Mouse (Mus musculus) G1E (cell line): ENCODE measurements around the gene Gm17268. TPM values are rescaled to one million over a fixed set of nuclear protein-coding genes. Genes with fewer than 3 reads are reported as not detected.

ENCODE experiments used
- ATAC-seq: 2 replicates; pipeline ENCODE4 v1.8.0; 2016; ENCODE audit warnings: mild to moderate bottlenecking; ENCODE audit not compliant: insufficient number of reproducible peaks, poor library complexity, low FRiP score, severe bottlenecking; ENCODE audit errors: extremely low read depth
- DNase-seq: peaks from one replicate; pipeline ENCODE4 v3.0.0; 2012; ENCODE audit warnings: low spot score
- H3K27me3 ChIP-seq: 2 replicates; pipeline ENCODE4 v1.6.1; 2012; ENCODE audit warnings: mild to moderate bottlenecking, low read length, inconsistent platforms; ENCODE audit not compliant: insufficient read depth
- H3K36me3 ChIP-seq: replicated peaks from 2 replicates; pipeline ENCODE3; 2012; ENCODE audit warnings: mild to moderate bottlenecking, inconsistent platforms
- H3K4me1 ChIP-seq: 2 replicates; pipeline ENCODE4 v1.6.1; 2012; ENCODE audit warnings: low read depth, low read length, inconsistent platforms, mixed read lengths; ENCODE audit not compliant: insufficient read depth
- H3K4me3 ChIP-seq: 2 replicates; pipeline ENCODE4 v1.5.1; 2012; ENCODE audit warnings: low read depth, mild to moderate bottlenecking, inconsistent platforms, low read length, moderate library complexity, mixed read lengths
- H3K9me3 ChIP-seq: replicated peaks from 2 replicates; pipeline ENCODE4 v1.6.1; 2012; ENCODE audit warnings: inconsistent platforms
- CTCF ChIP-seq: IDR thresholded peaks from 2 replicates; pipeline ENCODE4 v1.5.1; 2012; ENCODE audit warnings: low read depth, low read length, inconsistent platforms, mixed read lengths
- GATA1 ChIP-seq: IDR thresholded peaks from 2 replicates; pipeline ENCODE4 v1.6.1; 2012; ENCODE audit warnings: borderline replicate concordance, low read length, inconsistent platforms, mixed read lengths
- GATA2 ChIP-seq: IDR thresholded peaks from 2 replicates; pipeline ENCODE4 v1.6.1; 2012; ENCODE audit warnings: low read depth, low read length, inconsistent platforms, borderline replicate concordance
- POLR2AphosphoS5 ChIP-seq: IDR thresholded peaks from 2 replicates; pipeline ENCODE4 v1.6.1; 2012; ENCODE audit warnings: low read depth, low read length, inconsistent platforms; ENCODE audit not compliant: insufficient replicate concordance
- TAL1 ChIP-seq: conservative IDR thresholded peaks from 2 replicates; pipeline ENCODE4 v1.6.1; 2012; ENCODE audit warnings: low read depth, low read length, inconsistent platforms, mixed read lengths
- polyA plus RNA-seq: library from polyadenylated mRNA; stranded (reverse); fragments of >175 nt; gene quantifications from 2 replicates; pipeline ENCODE4 v1.2.3, GENCODE M21; 2012
- total RNA-seq, 2 experiments: library from RNA; stranded (forward) in 1 of 2; stranded (reverse) in 1 of 2; fragments of 200-1000 nt in 1 of 2; fragments of >200 nt in 1 of 2; fragmentation: Nextera tagmentation in 1 of 2; gene quantifications; 2 replicates each; pipeline ENCODE4 v1.2.3; 2014 to 2017

Gene Gm17268
- total and polyA plus RNA-seq, 3 experiments, result not detected

DNA sequence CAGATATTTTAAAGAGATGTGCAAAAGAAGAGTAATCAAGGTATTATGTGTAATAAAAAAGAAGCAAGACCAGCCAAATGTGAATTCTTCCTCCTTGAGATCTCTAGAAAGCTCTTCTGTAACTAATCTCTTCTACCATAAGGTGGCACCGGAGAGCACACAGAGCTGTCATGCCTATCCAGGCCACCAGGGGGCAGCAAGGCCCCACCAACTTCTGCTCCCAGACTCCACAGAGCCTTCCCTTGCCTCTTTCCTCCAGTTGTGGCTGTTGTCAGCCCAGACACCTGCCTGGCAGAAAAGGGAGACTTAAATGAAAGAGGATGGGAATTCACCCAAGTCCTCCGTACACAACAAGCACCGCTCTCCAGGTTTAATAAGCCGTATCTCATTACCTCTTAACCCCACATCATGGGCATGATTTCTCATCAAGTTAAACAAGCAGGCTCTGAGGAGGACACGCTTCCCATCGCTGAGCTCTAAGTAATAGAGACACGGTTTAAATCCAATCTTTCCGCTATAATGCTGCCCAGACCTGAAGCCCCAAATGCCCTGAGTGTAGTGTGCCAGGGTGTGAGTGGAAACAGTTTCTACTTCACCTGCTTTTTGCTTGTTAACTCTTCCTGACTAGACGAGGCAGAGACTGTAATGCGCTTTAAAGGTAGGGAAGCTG, 42.1 kb downstream of the Gm17268 start:
- TF ChIP-seq CTCF, result no peak
- Histone ChIP-seq H3K27me3 (no peaks in the 10 kb centered on the region), H3K4me1 (no peaks in the 10 kb centered on the region), H3K36me3 (no peaks in the 10 kb centered on the region), H3K4me3 (no peak overlapping the region), H3K9me3 (peaks cover 60% of the 10 kb centered on the region)
- ATAC-seq (no peak), DNase-seq (no peak)

- no peaks in the 10 kb centered on the region for H3K36me3 ChIP-seq
- no peak for DNase-seq
- no peak for ATAC-seq
- H3K27me3 ChIP-seq, result no peaks in the 10 kb centered on the region
- no peak for TF ChIP-seq GATA1
- no peak for TF ChIP-seq TAL1
- TF ChIP-seq GATA2, result no peak
- no peak for TF ChIP-seq CTCF
- no peak for TF ChIP-seq POLR2AphosphoS5
- no peaks in the 10 kb centered on the region for H3K4me1 ChIP-seq
- no peak overlapping the region for H3K4me3 ChIP-seq
- H3K9me3 ChIP-seq, result peaks cover 73% of the 10 kb centered on the region
Observed at GRCm38 (mm10) chr11:81983146-81983545, 55.2 kb downstream of the Gm17268 start.

DNA sequence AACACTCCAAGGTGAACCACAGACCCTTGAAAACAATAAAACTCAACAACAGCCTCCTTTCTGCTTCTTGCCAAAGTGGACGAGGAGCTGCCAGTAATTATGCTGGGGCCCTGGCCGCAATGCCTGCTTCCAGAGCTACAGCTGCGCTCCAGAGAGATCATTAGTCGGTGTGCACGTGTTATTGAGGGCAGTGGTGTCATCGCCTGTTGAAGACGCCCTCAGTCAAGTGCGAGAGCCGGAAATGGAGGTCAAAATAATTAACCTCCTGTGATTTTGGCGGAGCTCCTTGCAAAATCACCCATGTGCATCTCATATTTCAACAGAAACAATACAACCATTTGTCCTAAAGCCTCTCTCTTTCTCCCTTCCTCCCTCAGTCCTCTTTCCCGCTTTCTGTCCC, 56.2 kb downstream of the Gm17268 start:
- DNase-seq (no peak), ATAC-seq (no peak)
- no peak for TF ChIP-seq CTCF
- no peak for TF ChIP-seq GATA1
- no peak for TF ChIP-seq GATA2
- TF ChIP-seq POLR2AphosphoS5, result no peak
- TF ChIP-seq TAL1, result no peak
- Histone ChIP-seq H3K36me3 (no peaks in the 10 kb centered on the region), H3K27me3 (no peaks in the 10 kb centered on the region), H3K4me1 (no peaks in the 10 kb centered on the region), H3K4me3 (no peak overlapping the region), H3K9me3 (peaks cover 72% of the 10 kb centered on the region)

Other genes with a start within 250 kb of the Gm17268 start
- 0.23 and 0.34 TPM in 2 replicates for gene 5530401A14Rik, start 177.9 kb downstream of the Gm17268 start, total RNA-seq (2014; fragmentation: Nextera tagmentation)
- gene 5530401A14Rik, start 177.9 kb downstream of the Gm17268 start, total RNA-seq (2017), result 0.05 TPM in 1 of 2 replicates, not detected in the other
- not detected in 2 replicates for gene 5530401A14Rik, start 177.9 kb downstream of the Gm17268 start, polyA plus RNA-seq
- gene Asic2, start 70.1 kb downstream of the Gm17268 start, total RNA-seq (2014; fragmentation: Nextera tagmentation), result not detected in 2 replicates
- 0.12 and 0.16 TPM in 2 replicates for gene Asic2, start 70.1 kb downstream of the Gm17268 start, total RNA-seq (2017)
- gene Asic2, start 70.1 kb downstream of the Gm17268 start, polyA plus RNA-seq, result not detected in 2 replicates
- not detected in 2 replicates for gene Ccl2, start 3.0 kb downstream of the Gm17268 start, total RNA-seq (2014; fragmentation: Nextera tagmentation)
- not detected in 2 replicates for gene Ccl2, start 3.0 kb downstream of the Gm17268 start, total RNA-seq (2017)
- not detected in 2 replicates for gene Ccl2, start 3.0 kb downstream of the Gm17268 start, polyA plus RNA-seq
- not detected in 2 replicates for gene Ccl7, start 7.2 kb upstream of the Gm17268 start, total RNA-seq (2014; fragmentation: Nextera tagmentation)
- gene Ccl7, start 7.2 kb upstream of the Gm17268 start, total RNA-seq (2017), result not detected in 2 replicates
- not detected in 2 replicates for gene Ccl7, start 7.2 kb upstream of the Gm17268 start, polyA plus RNA-seq
- gene Ccl11, start 19.3 kb upstream of the Gm17268 start, total RNA-seq (2014; fragmentation: Nextera tagmentation), result not detected in 2 replicates
- not detected in 2 replicates for gene Ccl11, start 19.3 kb upstream of the Gm17268 start, total RNA-seq (2017)
- gene Ccl11, start 19.3 kb upstream of the Gm17268 start, polyA plus RNA-seq, result not detected in 2 replicates
- not detected in 2 replicates for gene Ccl12, start 63.3 kb upstream of the Gm17268 start, total RNA-seq (2014; fragmentation: Nextera tagmentation)
- not detected in 2 replicates for gene Ccl12, start 63.3 kb upstream of the Gm17268 start, total RNA-seq (2017)
- gene Ccl12, start 63.3 kb upstream of the Gm17268 start, polyA plus RNA-seq, result not detected in 2 replicates
- gene Ccl8, start 76.6 kb upstream of the Gm17268 start, total RNA-seq (2014; fragmentation: Nextera tagmentation), result not detected in 2 replicates
- gene Ccl8, start 76.6 kb upstream of the Gm17268 start, total RNA-seq (2017), result not detected in 2 replicates
- not detected in 2 replicates for gene Ccl8, start 76.6 kb upstream of the Gm17268 start, polyA plus RNA-seq